Mouse (Mus musculus): ENCODE measurements around the gene Coq8b. TPM values are rescaled to one million over a fixed set of nuclear protein-coding genes. Genes with fewer than 3 reads are reported as not detected.

Gene Coq8b
- total RNA-seq, 2 experiments from 2014 or later, result 3.0 to 4.9 TPM

DNA sequence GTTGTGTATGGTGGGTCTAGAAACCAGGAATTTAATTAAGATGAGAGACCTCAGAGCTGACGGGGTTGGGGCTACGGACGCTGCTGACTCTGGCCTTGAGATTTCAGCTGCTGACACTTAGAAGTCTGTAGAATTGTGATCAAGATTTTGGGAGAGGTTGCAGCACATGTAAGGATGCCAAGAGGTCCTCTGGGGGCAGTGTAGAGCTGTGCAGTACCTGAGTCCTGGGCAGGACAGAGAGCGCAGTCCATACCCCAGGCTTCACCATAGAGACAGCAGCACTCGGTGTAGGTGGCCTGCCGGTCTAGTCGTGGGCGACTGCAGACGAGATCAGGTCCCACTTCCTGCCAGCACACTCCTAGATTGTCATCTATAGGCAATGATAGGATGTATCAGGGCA lies 74.7 kb downstream of the Coq8b start:
- DNase-seq, result no peak

Small RNAs within 50 kb of the gene (microRNA-seq; reads per million reads assigned to microRNA genes)
- 0 to 0.53 reads per million in 2 experiments for gene Mir1191 (ENCODE audit: borderline replicate concordance in 2 of 2)

Other genes with a start within 250 kb of the Coq8b start
- not detected for gene Cyp2a12, start 203.9 kb upstream of the Coq8b start, total RNA-seq (2021)
- gene Cyp2f2, start 113.1 kb upstream of the Coq8b start, total RNA-seq (2021), result 1 to 10 TPM in 1 of 2 experiments, not detected in 1; 3.4 TPM
- not detected for gene Cyp2t4, start 79.3 kb upstream of the Coq8b start, total RNA-seq (2021)
- 100 to 1,000 TPM in 1 of 2 experiments, 10 to 100 TPM in 1; 92.9 to 103 TPM for gene Egln2, start 66.2 kb upstream of the Coq8b start, total RNA-seq (2021)
- 10 to 100 TPM; 10.1 to 10.4 TPM for gene Rab4b, start 54.1 kb upstream of the Coq8b start, total RNA-seq (2021)
- not detected for gene Gm21983, start 51.9 kb upstream of the Coq8b start, total RNA-seq (2021)
- not detected for gene Mia, start 51.9 kb upstream of the Coq8b start, total RNA-seq (2021)
- 10 to 100 TPM; 12.1 to 13.0 TPM for gene BC024978, start 37.2 kb upstream of the Coq8b start, total RNA-seq (2021)
- gene Snrpa, start 36.8 kb upstream of the Coq8b start, total RNA-seq (2021), result 10 to 100 TPM; 31.4 to 31.8 TPM
- gene Itpkc, start 4.4 kb upstream of the Coq8b start, total RNA-seq (2021), result 1 to 10 TPM; 2.3 to 3.6 TPM
- gene Numbl, start 25.4 kb downstream of the Coq8b start, total RNA-seq (2021), result 1 to 10 TPM; 3.6 to 5.4 TPM
- gene Ltbp4, start 104.7 kb downstream of the Coq8b start, total RNA-seq (2021), result 10 to 100 TPM; 69.4 to 77.8 TPM
- gene Shkbp1, start 123.0 kb downstream of the Coq8b start, total RNA-seq (2021), result 1 to 10 TPM in 1 of 2 experiments, under 1 TPM in 1; 1.00 to 3.1 TPM
- gene Gm20479, start 124.4 kb downstream of the Coq8b start, total RNA-seq (2021), result not detected
- under 1 TPM in 1 of 2 experiments, not detected in 1; 0.05 TPM for gene Sptbn4, start 214.7 kb downstream of the Coq8b start, total RNA-seq (2021)
- gene Blvrb, start 215.0 kb downstream of the Coq8b start, total RNA-seq (2021), result 10 to 100 TPM; 11.0 to 17.2 TPM
- 1 to 10 TPM; 3.8 to 7.3 TPM for gene Sertad3, start 240.7 kb downstream of the Coq8b start, total RNA-seq (2021)